ENCODE assay signal across 8 mouse cellular contexts in genomic region chr7:49467861-49468260, GRCm38 (mm10).
DNase-seq lines count a peak whose midpoint lies in the region; ATAC-seq and TF ChIP-seq lines count a peak whose summit lies in the region.

No protein-coding gene starts in this region.

- no peaks in the 10 kb centered on the region for H3K27me3 ChIP-seq in forebrain, embryonic 15.5 days
- H3K27me3 ChIP-seq in intestine, postnatal 0 days (replicated peaks; ENCODE audit: control insufficient read depth, insufficient read depth, low read length), result no peaks in the 10 kb centered on the region
- H3K27me3 ChIP-seq in liver, postnatal 0 days (ENCODE audit: insufficient read depth, low read length), result no peaks in the 10 kb centered on the region
- no peaks in the 10 kb centered on the region for H3K27me3 ChIP-seq in neural tube, embryonic 13.5 days

- no peak for TF ChIP-seq POLR2A in bone marrow, adult 2 months (IDR thresholded peaks at IDR 0.05; ENCODE audit: borderline replicate concordance, control insufficient read depth, low read depth, low read length)

- WGBS in bone marrow, adult 2 months, result 9% methylated on average over 10 of the region's 10 CpGs
- 61% methylated on average over 10 of the region's 10 CpGs for WGBS in forebrain, embryonic 15.5 days
- 44% methylated on average over 10 of the region's 10 CpGs for WGBS in intestine, postnatal 0 days
- 22% methylated on average over 10 of the region's 10 CpGs for WGBS in liver, postnatal 0 days (ENCODE audit: insufficient replicate concordance)
- 60% methylated on average over 10 of the region's 10 CpGs for WGBS in neural tube, embryonic 13.5 days

- H3K36me3 ChIP-seq in forebrain, embryonic 15.5 days, result peaks cover 13% of the 10 kb centered on the region
- peaks cover 44% of the 10 kb centered on the region for H3K36me3 ChIP-seq in intestine, postnatal 0 days (ENCODE audit: control insufficient read depth, insufficient read depth)
- peaks cover 9% of the 10 kb centered on the region; the same call in 1 of the 2 replicates for H3K36me3 ChIP-seq in liver, postnatal 0 days (replicated peaks; ENCODE audit: insufficient read depth, low read length)
- peaks cover 21% of the 10 kb centered on the region for H3K36me3 ChIP-seq in neural tube, embryonic 13.5 days

- peak; percentile 39; the same call in 1 of the 2 replicates for TF ChIP-seq CTCF in bone marrow, adult 2 months (IDR thresholded peaks at IDR 0.05; ENCODE audit: control insufficient read depth, insufficient read depth, low read length)
- peak; percentile 92 for TF ChIP-seq CTCF in intestine, postnatal 0 days (IDR thresholded peaks at IDR 0.05; ENCODE audit: low read depth)
- peak; percentile 82 for TF ChIP-seq CTCF in liver, postnatal 0 days (IDR thresholded peaks at IDR 0.05; ENCODE audit: low read depth)

- H3K4me2 ChIP-seq in forebrain, embryonic 15.5 days (replicated peaks), result no peak overlapping the region
- no peak overlapping the region for H3K4me2 ChIP-seq in intestine, postnatal 0 days (replicated peaks; ENCODE audit: low read depth)
- no peak overlapping the region for H3K4me2 ChIP-seq in liver, postnatal 0 days (ENCODE audit: low read depth, low read length)
- no peak overlapping the region for H3K4me2 ChIP-seq in neural tube, embryonic 13.5 days

- no peaks in the 10 kb centered on the region for H3K9me3 ChIP-seq in forebrain, embryonic 15.5 days
- H3K9me3 ChIP-seq in intestine, postnatal 0 days (ENCODE audit: control insufficient read depth), result no peaks in the 10 kb centered on the region
- no peaks in the 10 kb centered on the region for H3K9me3 ChIP-seq in liver, postnatal 0 days (ENCODE audit: low read length)
- no peaks in the 10 kb centered on the region for H3K9me3 ChIP-seq in neural tube, embryonic 13.5 days

- no peak overlapping the region for H3K4me3 ChIP-seq in bone marrow, adult 2 months (replicated peaks; ENCODE audit: control insufficient read depth, low read depth, low read length)
- no peak overlapping the region for H3K4me3 ChIP-seq in forebrain, embryonic 15.5 days
- no peak overlapping the region for H3K4me3 ChIP-seq in intestine, postnatal 0 days (ENCODE audit: low read depth, low read length)
- H3K4me3 ChIP-seq in liver, postnatal 0 days (ENCODE audit: low read depth, low read length), result no peak overlapping the region
- H3K4me3 ChIP-seq in neural tube, embryonic 13.5 days, result no peak overlapping the region

- peaks cover 1% of the 10 kb centered on the region for H3K4me1 ChIP-seq in bone marrow, adult 2 months (ENCODE audit: control insufficient read depth, insufficient read depth, low read length)
- H3K4me1 ChIP-seq in forebrain, embryonic 15.5 days, result no peaks in the 10 kb centered on the region; the same call in 1 of the 2 replicates
- no peaks in the 10 kb centered on the region for H3K4me1 ChIP-seq in intestine, postnatal 0 days (replicated peaks; ENCODE audit: control insufficient read depth, insufficient read depth, low read length)
- peaks cover 10% of the 10 kb centered on the region; the same call in 1 of the 2 replicates for H3K4me1 ChIP-seq in liver, postnatal 0 days (ENCODE audit: insufficient read depth)
- H3K4me1 ChIP-seq in neural tube, embryonic 13.5 days (replicated peaks), result no peaks in the 10 kb centered on the region

- ATAC-seq in forebrain, embryonic 15.5 days (replicated peaks), result peak; percentile 78
- 0 out of 2 replicates have a peak, but pooled peaks have one; percentile 26 for ATAC-seq in intestine, postnatal 0 days
- peak; percentile 60 for ATAC-seq in liver, postnatal 0 days
- ATAC-seq in neural tube, embryonic 13.5 days (ENCODE audit: low read depth), result peak; percentile 78; the same call in 1 of the 2 replicates

- H3K27ac ChIP-seq in bone marrow, adult 2 months (ENCODE audit: control insufficient read depth, insufficient read depth, low read depth, low read length, poor library complexity), result no peak overlapping the region
- H3K27ac ChIP-seq in forebrain, embryonic 15.5 days (replicated peaks), result no peak overlapping the region
- no peak overlapping the region for H3K27ac ChIP-seq in intestine, postnatal 0 days (ENCODE audit: low read depth, low read length)
- no peak overlapping the region for H3K27ac ChIP-seq in liver, postnatal 0 days (ENCODE audit: low read depth)
- no peak overlapping the region for H3K27ac ChIP-seq in neural tube, embryonic 13.5 days (replicated peaks)

- no peak overlapping the region for H3K9ac ChIP-seq in forebrain, embryonic 15.5 days (replicated peaks)
- no peak overlapping the region for H3K9ac ChIP-seq in intestine, postnatal 0 days (ENCODE audit: low read depth, low read length)
- no peak overlapping the region for H3K9ac ChIP-seq in liver, postnatal 0 days (replicated peaks)
- H3K9ac ChIP-seq in neural tube, embryonic 13.5 days, result no peak overlapping the region

- TF ChIP-seq EP300 in liver, postnatal 0 days (IDR thresholded peaks at IDR 0.05; ENCODE audit: low read depth), result no peak

- peak; percentile 54 to 74 for DNase-seq in layer of hippocampus, adult 18-20 months (ENCODE audit: low spot score in 2 of 2)
- no peak for DNase-seq in layer of hippocampus, adult 9-10 months (ENCODE audit: low spot score)
- peak; percentile 39 for DNase-seq in liver, postnatal 0 days
- DNase-seq in right cerebral cortex, postnatal 25 days, result no peak

Comparison
In these comparisons a context has a peak if more than half of its experiments do, and no peak if none do; other contexts are left out.
1. DNase-seq: peak in layer of hippocampus, adult 18-20 months (2 of 2) and liver, postnatal 0 days (single experiment); none in layer of hippocampus, adult 9-10 months (single experiment) and right cerebral cortex, postnatal 25 days (single experiment).
2. CTCF ChIP-seq: peak in every context shown above with its lines; median percentile 92 in intestine, postnatal 0 days; 82 in liver, postnatal 0 days; 39 in bone marrow, adult 2 months.
3. ATAC-seq: peak in every context shown above with its lines; median percentile 78 in forebrain, embryonic 15.5 days; 78 in neural tube, embryonic 13.5 days; 60 in liver, postnatal 0 days; 26 in intestine, postnatal 0 days.